Mouse (Mus musculus): Measurements from ENCODE around the gene Malrd1. TPM values are rescaled to one million over a fixed set of nuclear protein-coding genes. Genes with fewer than 3 reads are reported as not detected.

Malrd1 gene
- polyA plus RNA-seq, 1 experiment, result 5.9 TPM

- no peak overlapping the region for H3K4me3 ChIP-seq (ENCODE audit: low read depth, low read length)
- no peaks in the 10 kb centered on the region for H3K27me3 ChIP-seq (ENCODE audit: control insufficient read depth, insufficient read depth, low read length)
- no peak for TF ChIP-seq CTCF (IDR thresholded peaks at IDR 0.05; ENCODE audit: extremely low read depth, insufficient read length, insufficient replicate concordance, low read depth, low read length)
- TF ChIP-seq POLR2A (IDR thresholded peaks at IDR 0.05; ENCODE audit: low read depth, low read length), result no peak
- peaks cover 9% of the 10 kb centered on the region for H3K36me3 ChIP-seq (ENCODE audit: control insufficient read depth, insufficient read depth, low read length)
- no peak overlapping the region for H3K27ac ChIP-seq (ENCODE audit: insufficient read depth, low read depth, low read length)
- WGBS, result 83% methylated on average over 3 of the region's 3 CpGs
- no peaks in the 10 kb centered on the region for H3K4me1 ChIP-seq (ENCODE audit: control insufficient read depth, insufficient read depth, insufficient read length, low read length)
Measured at GRCm38 (mm10) chr2:15702977-15703376, 176.7 kb downstream of the Malrd1 start.

- Histone ChIP-seq H3K4me3 (ENCODE audit: low read depth, low read length) (no peak overlapping the region), H3K27me3 (ENCODE audit: control insufficient read depth, insufficient read depth, low read length) (no peaks in the 10 kb centered on the region), H3K4me1 (ENCODE audit: control insufficient read depth, insufficient read depth, insufficient read length, low read length) (no peaks in the 10 kb centered on the region), H3K27ac (ENCODE audit: insufficient read depth, low read depth, low read length) (no peak overlapping the region), H3K36me3 (ENCODE audit: control insufficient read depth, insufficient read depth, low read length) (0 out of 2 replicates have a peak, but pooled peaks cover 1% of the 10 kb centered on the region)
- no peak for TF ChIP-seq POLR2A (IDR thresholded peaks at IDR 0.05; ENCODE audit: low read depth, low read length)
- TF ChIP-seq CTCF (IDR thresholded peaks at IDR 0.05; ENCODE audit: extremely low read depth, insufficient read length, insufficient replicate concordance, low read depth, low read length), result no peak
- 89% methylated on average over 1 of the region's 1 CpGs for WGBS
Measured at GRCm38 (mm10) chr2:15740945-15741344, 214.7 kb downstream of the Malrd1 start.

- no peaks in the 10 kb centered on the region for H3K4me1 ChIP-seq (ENCODE audit: control insufficient read depth, insufficient read depth, insufficient read length, low read length)
- H3K27ac ChIP-seq (ENCODE audit: insufficient read depth, low read depth, low read length), result no peak overlapping the region
- no peaks in the 10 kb centered on the region for H3K27me3 ChIP-seq (ENCODE audit: control insufficient read depth, insufficient read depth, low read length)
- TF ChIP-seq CTCF (IDR thresholded peaks at IDR 0.05; ENCODE audit: extremely low read depth, insufficient read length, insufficient replicate concordance, low read depth, low read length) (no peak), POLR2A (IDR thresholded peaks at IDR 0.05; ENCODE audit: low read depth, low read length) (no peak)
- no peaks in the 10 kb centered on the region for H3K36me3 ChIP-seq (ENCODE audit: control insufficient read depth, insufficient read depth, low read length)
- 34% methylated on average over 4 of the region's 4 CpGs for WGBS
- H3K4me3 ChIP-seq (ENCODE audit: low read depth, low read length), result no peak overlapping the region
Measured at GRCm38 (mm10) chr2:15744979-15745688, 218.9 kb downstream of the Malrd1 start.

GRCm38 (mm10) chr2:15784818-15785217, 258.5 kb downstream of the Malrd1 start:
- Histone ChIP-seq H3K36me3 (ENCODE audit: control insufficient read depth, insufficient read depth, low read length) (no peaks in the 10 kb centered on the region), H3K27ac (ENCODE audit: insufficient read depth, low read depth, low read length) (no peak overlapping the region), H3K27me3 (ENCODE audit: control insufficient read depth, insufficient read depth, low read length) (no peaks in the 10 kb centered on the region), H3K4me1 (ENCODE audit: control insufficient read depth, insufficient read depth, insufficient read length, low read length) (no peaks in the 10 kb centered on the region), H3K4me3 (ENCODE audit: low read depth, low read length) (no peak overlapping the region)
- no peak for TF ChIP-seq POLR2A (IDR thresholded peaks at IDR 0.05; ENCODE audit: low read depth, low read length)
- TF ChIP-seq CTCF (IDR thresholded peaks at IDR 0.05; ENCODE audit: extremely low read depth, insufficient read length, insufficient replicate concordance, low read depth, low read length), result no peak
- WGBS, result 86% methylated on average over 2 of the region's 2 CpGs

- no peak for TF ChIP-seq CTCF (IDR thresholded peaks at IDR 0.05; ENCODE audit: extremely low read depth, insufficient read length, insufficient replicate concordance, low read depth, low read length)
- TF ChIP-seq POLR2A (IDR thresholded peaks at IDR 0.05; ENCODE audit: low read depth, low read length), result no peak
- 61% methylated on average over 1 of the region's 1 CpGs for whole genome bisulfite sequencing
- no peaks in the 10 kb centered on the region for H3K4me1 ChIP-seq (ENCODE audit: control insufficient read depth, insufficient read depth, insufficient read length, low read length)
- H3K27ac ChIP-seq (ENCODE audit: insufficient read depth, low read depth, low read length), result no peak overlapping the region
- no peaks in the 10 kb centered on the region for H3K36me3 ChIP-seq (ENCODE audit: control insufficient read depth, insufficient read depth, low read length)
- no peaks in the 10 kb centered on the region for H3K27me3 ChIP-seq (ENCODE audit: control insufficient read depth, insufficient read depth, low read length)
- no peak overlapping the region for H3K4me3 ChIP-seq (ENCODE audit: low read depth, low read length)
Measured at GRCm38 (mm10) chr2:15815724-15816123, 289.4 kb downstream of the Malrd1 start.

GRCm38 (mm10) chr2:15869380-15869779, 343.1 kb downstream of the Malrd1 start:
- H3K4me1 ChIP-seq (ENCODE audit: control insufficient read depth, insufficient read depth, insufficient read length, low read length), result no peaks in the 10 kb centered on the region
- no peaks in the 10 kb centered on the region for H3K27me3 ChIP-seq (ENCODE audit: control insufficient read depth, insufficient read depth, low read length)
- H3K36me3 ChIP-seq (ENCODE audit: control insufficient read depth, insufficient read depth, low read length), result no peaks in the 10 kb centered on the region
- WGBS, result 36% methylated on average over 7 of the region's 7 CpGs
- no peak overlapping the region for H3K27ac ChIP-seq (ENCODE audit: insufficient read depth, low read depth, low read length)
- no peak overlapping the region for H3K4me3 ChIP-seq (ENCODE audit: low read depth, low read length)
- no peak for TF ChIP-seq POLR2A (IDR thresholded peaks at IDR 0.05; ENCODE audit: low read depth, low read length)
- no peak for TF ChIP-seq CTCF (IDR thresholded peaks at IDR 0.05; ENCODE audit: extremely low read depth, insufficient read length, insufficient replicate concordance, low read depth, low read length)

GRCm38 (mm10) chr2:15893418-15894120, 367.3 kb downstream of the Malrd1 start:
- 73% methylated on average over 1 of the region's 1 CpGs for WGBS
- Histone ChIP-seq H3K27me3 (ENCODE audit: control insufficient read depth, insufficient read depth, low read length) (no peaks in the 10 kb centered on the region), H3K27ac (ENCODE audit: insufficient read depth, low read depth, low read length) (no peak overlapping the region), H3K36me3 (ENCODE audit: control insufficient read depth, insufficient read depth, low read length) (no peaks in the 10 kb centered on the region), H3K4me3 (ENCODE audit: low read depth, low read length) (no peak overlapping the region), H3K4me1 (ENCODE audit: control insufficient read depth, insufficient read depth, insufficient read length, low read length) (no peaks in the 10 kb centered on the region)
- no peak for TF ChIP-seq POLR2A (IDR thresholded peaks at IDR 0.05; ENCODE audit: low read depth, low read length)
- TF ChIP-seq CTCF (IDR thresholded peaks at IDR 0.05; ENCODE audit: extremely low read depth, insufficient read length, insufficient replicate concordance, low read depth, low read length), result no peak
